Mouse (Mus musculus): ENCODE data around the gene Gm10837. TPM values are rescaled to one million over a fixed set of nuclear protein-coding genes. Genes with fewer than 3 reads are reported as not detected.
A peak's percentile ranks its signal among the peaks of the same experiment; 100 is the strongest.

Gm10837 gene
- total RNA-seq, 4 experiments from 2014 or later = not detected

- peak; percentile 99 for DNase-seq (ENCODE audit: low spot score)
Observed at GRCm38 (mm10) chr14:122534017-122534924, 43.9 kb downstream of the Gm10837 start, which contains the start of gene Pcca. Pcca (plus strand) TSS chr14:122534324.

GRCm38 (mm10) chr14:122535986-122536385 lies 45.6 kb downstream of the Gm10837 start:
- no peak for DNase-seq (ENCODE audit: low spot score)

Other genes with a start within 250 kb of the Gm10837 start
- not detected for gene Gm5089, start 39.5 kb upstream of the Gm10837 start, total RNA-seq (2022)
- not detected for gene Zic5, start 24.9 kb upstream of the Gm10837 start, total RNA-seq (2022)
- gene Zic2, start 15.2 kb upstream of the Gm10837 start, total RNA-seq (2022) = under 1 TPM in 1 of 4 experiments, not detected in 3; 0.11 TPM
- gene Pcca, start 43.7 kb downstream of the Gm10837 start, total RNA-seq (2022) = 100 to 1,000 TPM in 3 of 4 experiments, 10 to 100 TPM in 1; 88.8 to 117 (median 110) TPM

Measured in heart, adult 8-10 months (tissue).